Mouse (Mus musculus) gastrocnemius, postnatal 25 days (tissue): ENCODE results near the gene Sdc1. TPM values are rescaled to one million over a fixed set of nuclear protein-coding genes. Genes with fewer than 3 reads are reported as not detected.

Source experiments
- DNase-seq: peaks from one replicate; pipeline ENCODE4 v3.0.0; 2022
- long read RNA-seq, 2 experiments: library from polyadenylated mRNA; stranded (forward); transcript quantifications; one replicate each; pipeline ENCODE4 v2.0.0; 2021
- total RNA-seq, 2 experiments: library from RNA; stranded (reverse); gene quantifications; 1 replicate in 1 of 2; 2 replicates in 1 of 2; pipeline ENCODE4 v1.2.3; 2021

Gene Sdc1
- 1 to 10 TPM; 3.6 to 5.1 TPM for total RNA-seq
- long read RNA-seq, experiment 1, partial matches to known transcripts, result 0 of 4 reads
- long read RNA-seq, experiment 1, other reads (novel, unspliced or antisense), result 1 of 4 reads
- long read RNA-seq, experiment 2, transcript Sdc1-201 (5 exons, 3,157 nt), result major isoform, 7 of 9 reads
- long read RNA-seq, experiment 2, partial matches to known transcripts, result 0 of 9 reads
- long read RNA-seq, experiment 2, other reads (novel, unspliced or antisense), result 2 of 9 reads

GRCm38 (mm10) chr12:8770946-8771843 is at the start of gene Sdc1:
Gene Sdc1, plus strand, starts transcription at chr12:8771323.
- DNase-seq, result peak; percentile 66

- no peak for DNase-seq
Measured at GRCm38 (mm10) chr12:8726890-8727289, 44.2 kb upstream of the Sdc1 start.

- DNase-seq, result no peak
Measured at GRCm38 (mm10) chr12:8728739-8729138, 42.4 kb upstream of the Sdc1 start.

- DNase-seq, result no peak
Measured at GRCm38 (mm10) chr12:8753654-8754053, 17.5 kb upstream of the Sdc1 start.

DNA sequence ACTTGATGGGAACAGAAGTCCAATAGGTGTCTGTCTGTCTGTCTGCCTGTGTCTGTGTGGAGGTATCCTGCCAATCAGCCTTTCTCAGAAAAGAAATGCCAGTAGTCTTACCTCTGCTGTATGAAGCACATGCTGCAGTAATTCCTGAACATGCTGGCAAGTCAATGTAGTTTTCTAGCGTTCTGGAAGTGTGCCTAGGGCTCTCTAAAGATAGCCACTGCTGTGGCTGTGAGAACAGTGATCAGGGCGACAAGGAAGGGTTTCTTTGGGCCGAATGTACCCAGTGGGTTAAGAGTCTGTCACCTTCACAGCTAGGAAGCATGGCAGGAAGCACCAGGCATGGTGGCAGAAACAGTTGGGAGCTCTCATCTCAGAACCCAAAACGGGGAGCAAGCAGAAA is 17.0 kb upstream of the Sdc1 start:
- no peak for DNase-seq

DNA sequence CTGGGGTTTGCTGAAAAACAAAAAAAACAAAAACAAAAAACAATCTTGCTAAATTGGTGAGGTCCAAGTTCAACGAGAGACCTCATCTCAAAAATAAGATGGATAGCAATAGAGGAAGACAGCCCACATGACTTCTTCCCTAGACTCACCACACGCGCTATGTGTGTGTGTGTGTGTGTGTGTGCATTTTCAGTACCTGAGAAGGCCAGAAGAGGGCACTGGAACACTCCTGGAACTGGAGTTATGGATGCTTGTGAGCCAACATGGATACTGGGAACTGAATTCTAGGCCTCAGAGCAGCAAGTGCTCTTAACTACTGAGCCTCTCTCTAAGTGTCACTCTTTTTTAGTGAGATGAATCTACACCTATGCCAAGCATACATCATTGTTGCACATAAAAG is 13.1 kb upstream of the Sdc1 start:
- no peak for DNase-seq

DNA sequence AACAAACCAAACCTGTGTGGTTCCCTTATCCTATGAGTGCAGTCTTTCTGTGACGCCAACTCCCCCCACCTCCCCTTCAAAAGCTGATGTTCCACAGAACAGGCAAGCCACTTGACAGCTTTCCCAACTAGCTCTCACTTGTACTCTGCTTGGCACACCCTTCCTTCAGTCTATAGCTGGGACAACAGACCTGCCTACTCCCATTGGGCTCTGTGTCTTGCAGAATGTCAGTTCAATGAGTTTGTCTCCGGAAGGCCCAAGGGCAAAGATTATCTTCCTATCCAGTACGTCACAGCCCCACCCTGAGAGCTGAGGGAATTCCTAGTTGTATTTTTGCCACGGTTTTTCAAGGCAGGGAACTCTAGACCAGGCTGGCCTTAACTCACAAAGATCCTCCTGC is 12.0 kb upstream of the Sdc1 start:
- DNase-seq, result no peak

- DNase-seq, result no peak
Measured at GRCm38 (mm10) chr12:8759779-8760178, 11.3 kb upstream of the Sdc1 start.

- no peak for DNase-seq
Measured at GRCm38 (mm10) chr12:8760561-8760960, 10.6 kb upstream of the Sdc1 start.

GRCm38 (mm10) chr12:8761058-8761457 is 10.1 kb upstream of the Sdc1 start:
- DNase-seq, result no peak

- DNase-seq, result no peak
Measured at GRCm38 (mm10) chr12:8762667-8763066, 8.5 kb upstream of the Sdc1 start.

DNA sequence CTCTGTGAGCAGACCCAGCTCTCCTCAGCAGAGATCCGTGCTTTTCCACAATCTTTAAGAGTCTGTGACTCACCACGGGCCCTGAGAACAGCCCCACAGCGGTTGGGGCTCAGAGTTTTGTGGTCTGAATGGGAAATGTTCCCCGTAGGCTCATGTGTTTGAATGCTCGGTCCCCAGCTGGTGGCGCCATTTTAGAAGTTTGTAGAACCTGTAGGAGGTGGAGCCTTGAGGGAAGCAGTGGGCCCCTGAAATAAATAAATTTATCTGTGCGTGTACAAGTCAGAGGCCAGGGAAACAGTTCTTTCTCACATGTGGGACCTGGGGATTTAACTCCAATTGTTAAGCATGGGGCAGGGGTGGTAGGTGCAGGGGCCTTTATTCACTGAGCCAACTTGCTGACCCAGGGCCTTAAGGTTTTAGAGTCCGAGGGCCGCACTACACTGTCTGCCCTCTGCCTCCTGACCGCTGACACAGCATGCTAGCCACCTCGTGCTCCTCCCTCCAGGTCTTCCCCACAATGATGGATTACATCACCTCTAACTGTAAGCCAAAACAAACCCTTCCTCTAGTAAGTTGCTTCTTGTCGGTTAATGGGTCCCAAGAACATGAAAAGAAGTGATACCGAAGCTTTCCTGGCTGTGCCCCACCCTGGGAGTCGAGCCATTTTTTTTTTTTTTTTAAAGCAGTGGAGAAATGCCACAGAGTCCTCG is 6.7 kb upstream of the Sdc1 start:
- DNase-seq, result no peak

- DNase-seq, result no peak
Measured at GRCm38 (mm10) chr12:8771844-8772380, 789 bp downstream of the Sdc1 start.

GRCm38 (mm10) chr12:8772451-8773143 is 1.5 kb downstream of the Sdc1 start:
- peak; percentile 30 for DNase-seq

DNA sequence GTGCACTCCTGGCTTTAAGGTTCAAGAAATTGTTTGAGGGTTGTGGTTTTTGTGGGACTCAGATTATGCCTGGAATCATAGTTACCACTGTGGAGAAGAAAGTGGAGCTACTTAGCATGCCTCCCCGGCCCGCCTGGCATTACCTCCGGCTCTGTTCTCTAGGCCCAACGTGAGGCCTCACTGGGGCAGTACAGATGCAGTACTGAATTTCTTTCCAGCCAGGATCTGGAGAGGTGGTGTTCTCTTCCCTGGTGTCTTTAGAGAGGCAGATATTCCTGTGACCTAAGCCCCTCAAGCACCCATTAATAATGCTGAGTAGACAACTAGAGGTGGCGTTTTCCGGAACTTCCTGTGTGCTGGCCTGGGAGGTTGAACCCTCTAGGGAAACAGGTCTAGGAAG is 2.2 kb downstream of the Sdc1 start:
- DNase-seq, result no peak

DNA sequence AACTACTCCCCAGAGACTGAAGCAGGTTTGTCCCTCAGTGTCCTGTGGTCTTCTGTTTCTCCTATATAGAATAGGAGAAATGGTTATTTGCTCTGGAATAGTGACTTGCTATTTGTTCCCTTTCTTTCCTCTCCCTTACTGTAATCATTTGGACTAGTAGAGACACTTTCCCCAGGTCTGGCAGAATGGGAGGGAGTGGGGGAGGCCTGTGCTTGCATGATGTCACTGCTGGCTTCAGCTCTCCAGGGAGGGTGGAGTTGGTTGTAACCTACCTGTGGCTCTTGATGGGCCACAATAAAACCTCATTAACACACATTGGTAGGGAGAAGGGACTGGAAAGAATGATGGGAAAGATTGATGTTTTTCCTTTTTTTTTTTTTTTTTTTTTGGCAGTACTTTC is 3.1 kb downstream of the Sdc1 start:
- DNase-seq, result no peak

GRCm38 (mm10) chr12:8776206-8776605 is 5.1 kb downstream of the Sdc1 start:
- DNase-seq, result no peak

GRCm38 (mm10) chr12:8776741-8777140 is 5.6 kb downstream of the Sdc1 start:
- no peak for DNase-seq

- no peak for DNase-seq
Measured at GRCm38 (mm10) chr12:8778106-8778505, 7.0 kb downstream of the Sdc1 start.

GRCm38 (mm10) chr12:8779851-8780250 is 8.7 kb downstream of the Sdc1 start:
- DNase-seq, result no peak

DNA sequence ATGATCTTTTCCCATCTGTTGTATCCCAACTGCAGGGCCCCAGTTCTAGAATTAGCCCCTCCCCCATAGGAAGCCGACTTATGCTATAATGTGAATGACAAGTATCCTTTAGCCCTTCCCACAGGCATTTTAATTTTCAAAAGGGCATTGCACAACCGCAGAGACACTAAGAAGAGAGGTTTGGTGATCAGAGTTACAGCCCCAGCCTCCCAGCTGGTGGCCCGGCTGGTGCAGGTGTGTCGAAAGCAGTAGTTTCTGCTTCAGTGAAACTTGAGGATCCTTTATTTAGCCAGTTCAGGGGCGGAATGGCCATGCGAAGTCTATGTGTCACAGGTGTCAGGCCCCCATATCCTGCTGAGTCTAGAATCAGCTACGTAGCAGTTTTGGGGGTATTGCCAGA is 10.0 kb downstream of the Sdc1 start:
- DNase-seq, result no peak
